Mouse (Mus musculus): ENCODE data around the gene Sephs2.

GRCm38 (mm10) chr7:127231826-127232621, 41.8 kb downstream of the Sephs2 start:
- no peak for TF ChIP-seq CTCF (IDR thresholded peaks at IDR 0.05; ENCODE audit: control insufficient read depth, insufficient read depth, insufficient read length)
- TF ChIP-seq MAX (IDR thresholded peaks at IDR 0.05): no peak
- TF ChIP-seq MYOD1 (IDR thresholded peaks at IDR 0.05; ENCODE audit: control insufficient read depth, insufficient read length, low read depth): no peak
- no peak for TF ChIP-seq USF1 (IDR thresholded peaks at IDR 0.05; ENCODE audit: low read depth)

Data from C2C12 (cell line).